8 mouse cellular contexts compared by ENCODE assay signal in the genomic region with DNA sequence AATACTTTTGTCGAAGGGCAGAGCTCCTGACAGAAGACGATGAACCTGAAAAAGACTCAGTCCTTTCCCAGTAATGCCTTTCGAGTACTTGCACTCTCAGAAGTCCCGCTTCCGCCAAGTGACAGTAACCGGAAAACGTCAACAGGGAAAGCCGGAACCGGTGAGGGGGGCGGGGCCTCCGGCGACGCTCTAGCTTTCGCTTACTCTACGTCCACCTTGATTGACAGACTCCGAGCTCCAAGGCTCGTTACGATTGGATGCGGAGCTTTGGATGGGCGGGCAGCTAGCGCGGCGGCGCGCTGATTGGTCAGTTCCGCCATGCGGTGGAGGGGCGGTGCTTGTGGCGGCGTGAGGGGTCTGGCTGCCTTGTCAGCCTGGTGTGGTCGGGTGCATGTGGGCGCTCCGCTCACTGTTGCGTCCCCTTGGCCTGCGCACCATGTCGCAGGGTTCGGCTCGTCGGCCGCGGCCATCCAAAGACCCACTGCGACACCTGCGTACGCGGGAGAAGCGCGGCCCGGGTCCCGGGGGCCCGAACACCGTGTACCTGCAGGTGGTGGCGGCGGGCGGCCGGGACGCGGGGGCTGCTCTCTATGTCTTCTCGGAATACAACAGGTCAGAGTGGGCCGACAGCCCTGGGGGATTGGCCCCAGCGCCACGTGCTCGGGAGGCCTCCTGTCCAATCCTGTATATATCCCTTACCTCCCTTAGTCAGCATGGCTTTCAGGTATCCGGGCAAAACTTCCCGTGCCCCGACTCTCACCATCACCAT. TPM values are rescaled to one million over a fixed set of nuclear protein-coding genes. Genes with fewer than 3 reads are reported as not detected.
DNase-seq lines count a peak whose midpoint lies in the region; ATAC-seq lines count a peak whose summit lies in the region.

A gene (plus strand): TSS at position 319 of the 769 bp plus-strand sequence.

- peak within 1 kb of the TSS; percentile 87 for H3K4me2 ChIP-seq in forebrain, embryonic 14.5 days (ENCODE audit: low read length)
- H3K4me2 ChIP-seq in neural tube, embryonic 15.5 days, result peak within 1 kb of the TSS; percentile 88

- 0% methylated on average over 63 of the region's 65 CpGs for WGBS in forebrain, embryonic 14.5 days
- WGBS in neural tube, embryonic 15.5 days, result under 1% methylated on average over 65 of the region's 65 CpGs

- peak within 1 kb of the TSS; percentile 88 for H3K4me3 ChIP-seq in forebrain, embryonic 14.5 days (ENCODE audit: low read depth, low read length)
- peak within 1 kb of the TSS; percentile 92 for H3K4me3 ChIP-seq in neural tube, embryonic 15.5 days (replicated peaks)

- peak within 1 kb of the TSS; percentile 83 for H3K9ac ChIP-seq in forebrain, embryonic 14.5 days (ENCODE audit: low read length)
- H3K9ac ChIP-seq in neural tube, embryonic 15.5 days (replicated peaks), result peak within 1 kb of the TSS; percentile 88

- no peak within 1 kb of the TSS for H3K27ac ChIP-seq in forebrain, embryonic 14.5 days (ENCODE audit: low read depth, low read length)
- H3K27ac ChIP-seq in neural tube, embryonic 15.5 days (replicated peaks), result peak within 1 kb of the TSS; percentile 68

- H3K27me3 ChIP-seq in forebrain, embryonic 14.5 days (replicated peaks; ENCODE audit: control insufficient read depth, insufficient read depth, low read length), result no peaks in the 10 kb centered on the region
- H3K27me3 ChIP-seq in neural tube, embryonic 15.5 days (replicated peaks), result peaks cover 13% of the 10 kb centered on the region

- peak; percentile 98 for DNase-seq in ES-CJ7 (ENCODE audit: low read depth, low spot score)
- DNase-seq in cerebellum, adult 11 months, result peak; percentile 97
- peak; percentile 99 for DNase-seq in forebrain, embryonic 14.5 days (ENCODE audit: low spot score)
- peak; percentile 97 for DNase-seq in heart, postnatal 14 days
- DNase-seq in layer of hippocampus, adult 11-12 months (ENCODE audit: low spot score), result peak; percentile 98
- DNase-seq in lung, adult 18-20 months, result peak; percentile 97
- peak; percentile 97 for DNase-seq in testis, postnatal 14 days (ENCODE audit: low spot score)

- peaks cover 10% of the 10 kb centered on the region; the same call in 1 of the 2 replicates for H3K4me1 ChIP-seq in forebrain, embryonic 14.5 days (ENCODE audit: control insufficient read depth, insufficient read depth, low read length)
- peaks cover 19% of the 10 kb centered on the region for H3K4me1 ChIP-seq in neural tube, embryonic 15.5 days

- ATAC-seq in forebrain, embryonic 14.5 days, result peak; percentile 100
- peak; percentile 100 for ATAC-seq in neural tube, embryonic 15.5 days (ENCODE audit: low FRiP score)

- peaks cover 31% of the 10 kb centered on the region for H3K36me3 ChIP-seq in forebrain, embryonic 14.5 days (ENCODE audit: control insufficient read depth, insufficient read depth, low read length)
- peaks cover 29% of the 10 kb centered on the region for H3K36me3 ChIP-seq in neural tube, embryonic 15.5 days

- H3K9me3 ChIP-seq in forebrain, embryonic 14.5 days (replicated peaks; ENCODE audit: control insufficient read depth, low read length), result no peaks in the 10 kb centered on the region
- H3K9me3 ChIP-seq in neural tube, embryonic 15.5 days (replicated peaks), result no peaks in the 10 kb centered on the region

- intact Hi-C loops in heart, postnatal 14 days (cut with DNase I), result no loop called here

RNA-seq across cellular contexts. Expression of the gene that starts here (rescaled TPM):
- polyA plus RNA-seq in forebrain, embryonic 14.5 days (2014; fragmentation: Nextera tagmentation; extraction: Ambion mirVana), result 29.1 and 31.5 TPM in 2 replicates
- total RNA-seq in heart, postnatal 14 days (2021), result 10 to 100 TPM; 19.5 to 21.3 TPM
- 30.6 and 32.2 TPM in 2 replicates for polyA plus RNA-seq in neural tube, embryonic 15.5 days (2015; fragmentation: Nextera tagmentation; extraction: Ambion mirVana)
